8 mouse cellular contexts compared by ENCODE assay signal in the genomic region with DNA sequence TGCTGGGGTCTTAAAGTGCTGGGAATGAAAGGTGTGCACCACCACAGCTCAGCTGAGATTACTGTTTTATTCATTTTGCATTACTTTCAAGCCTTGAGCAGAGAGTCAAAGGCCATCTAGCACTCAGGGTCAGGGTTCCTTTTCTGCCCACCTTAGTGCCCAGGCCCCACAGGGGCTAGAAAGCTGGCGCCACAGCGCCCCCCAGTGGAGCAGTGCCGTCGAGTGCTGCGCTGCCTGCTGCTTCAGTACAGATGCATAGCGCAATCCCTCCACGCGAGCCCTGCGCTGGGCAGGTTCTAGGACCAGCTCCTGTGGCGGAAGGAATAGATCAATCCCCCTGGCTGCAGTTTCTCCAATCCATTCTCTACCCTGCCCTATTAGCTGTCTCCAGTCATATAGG. TPM values are rescaled to one million over a fixed set of nuclear protein-coding genes. Genes with fewer than 3 reads are reported as not detected.
A peak's percentile ranks its signal among the peaks of the same experiment; 100 is the strongest.
DNase-seq lines count a peak whose midpoint lies in the region; ATAC-seq and TF ChIP-seq lines count a peak whose summit lies in the region.

No protein-coding gene starts in this region.

- peak overlapping the region; percentile 27 for H3K4me3 ChIP-seq in forebrain, embryonic 11.5 days (ENCODE audit: low read depth, low read length)
- no peak overlapping the region for H3K4me3 ChIP-seq in intestine, postnatal 0 days (ENCODE audit: low read depth, low read length)

- H3K9ac ChIP-seq in forebrain, embryonic 11.5 days (ENCODE audit: low read length) = peak overlapping the region; percentile 2; the same call in 1 of the 2 replicates
- H3K9ac ChIP-seq in intestine, postnatal 0 days (ENCODE audit: low read depth, low read length) = no peak overlapping the region

- H3K4me2 ChIP-seq in forebrain, embryonic 11.5 days (ENCODE audit: low read depth, low read length, severe bottlenecking) = peak overlapping the region; percentile 55
- H3K4me2 ChIP-seq in intestine, postnatal 0 days (replicated peaks; ENCODE audit: low read depth) = no peak overlapping the region

- peak; percentile 44 for DNase-seq in ovary, postnatal 14 days (ENCODE audit: low spot score)
- no peak for DNase-seq in ovary, postnatal 10 days (ENCODE audit: low spot score)
- peak; percentile 86 for DNase-seq in adrenal gland, postnatal 10 days
- peak; percentile 89 for DNase-seq in forebrain, embryonic 11.5 days (ENCODE audit: low spot score)
- DNase-seq in testis, postnatal 10 days (ENCODE audit: low spot score) = peak; percentile 89
- DNase-seq in urinary bladder, postnatal 4 days (ENCODE audit: low spot score in 2 of 2) = no peak

- no peaks in the 10 kb centered on the region for H3K36me3 ChIP-seq in forebrain, embryonic 11.5 days (ENCODE audit: control insufficient read depth, insufficient read depth, low read length)
- H3K36me3 ChIP-seq in intestine, postnatal 0 days (ENCODE audit: control insufficient read depth, insufficient read depth) = peaks cover 48% of the 10 kb centered on the region

- H3K9me3 ChIP-seq in forebrain, embryonic 11.5 days (ENCODE audit: control insufficient read depth, low read length) = no peaks in the 10 kb centered on the region
- no peaks in the 10 kb centered on the region for H3K9me3 ChIP-seq in intestine, postnatal 0 days (ENCODE audit: control insufficient read depth)

- no peaks in the 10 kb centered on the region for H3K4me1 ChIP-seq in forebrain, embryonic 11.5 days (replicated peaks; ENCODE audit: control insufficient read depth, insufficient read depth, low read length)
- no peaks in the 10 kb centered on the region for H3K4me1 ChIP-seq in intestine, postnatal 0 days (replicated peaks; ENCODE audit: control insufficient read depth, insufficient read depth, low read length)

- peak; percentile 76 for TF ChIP-seq CTCF in intestine, postnatal 0 days (IDR thresholded peaks at IDR 0.05; ENCODE audit: low read depth)

- 6% methylated on average over 10 of the region's 10 CpGs for WGBS in forebrain, embryonic 11.5 days
- WGBS in intestine, postnatal 0 days = 48% methylated on average over 10 of the region's 10 CpGs

- H3K27ac ChIP-seq in forebrain, embryonic 11.5 days (ENCODE audit: low read depth, low read length) = no peak overlapping the region
- no peak overlapping the region for H3K27ac ChIP-seq in intestine, postnatal 0 days (ENCODE audit: low read depth, low read length)

- H3K27me3 ChIP-seq in forebrain, embryonic 11.5 days (ENCODE audit: control insufficient read depth, insufficient read depth, low read length) = peaks cover 2% of the 10 kb centered on the region
- no peaks in the 10 kb centered on the region for H3K27me3 ChIP-seq in intestine, postnatal 0 days (replicated peaks; ENCODE audit: control insufficient read depth, insufficient read depth, low read length)

- peak; percentile 34 for ATAC-seq in forebrain, embryonic 11.5 days (replicated peaks; ENCODE audit: low FRiP score)
- no peak for ATAC-seq in intestine, postnatal 0 days
- peak; percentile 70 for ATAC-seq in megakaryocyte progenitor cell, adult 5-6 weeks (replicated peaks; ENCODE audit: poor library complexity)

RNA-seq across cellular contexts. Expression of a gene that starts 6.9 kb away (rescaled TPM):
- total RNA-seq in adrenal gland, postnatal 10 days (2021) = 1 to 10 TPM; 7.7 to 9.8 TPM
- polyA plus RNA-seq in forebrain, embryonic 11.5 days (2014; fragmentation: Nextera tagmentation; extraction: Ambion mirVana) = 20.6 and 22.9 TPM in 2 replicates
- 39.4 and 41.8 TPM in 2 replicates for polyA plus RNA-seq in intestine, postnatal 0 days (2015; fragmentation: Nextera tagmentation; extraction: Ambion mirVana)
- total RNA-seq in megakaryocyte progenitor cell, adult 5-6 weeks (2015) = 2.0 and 4.3 TPM in 2 replicates
- total RNA-seq in megakaryocyte progenitor cell, adult 5-6 weeks (2017) = 1.9 and 2.2 TPM in 2 replicates

RNA-seq across cellular contexts. Expression of a gene that starts 22.8 kb away (rescaled TPM):
- total RNA-seq in adrenal gland, postnatal 10 days (2021) = 10 to 100 TPM in 1 of 2 experiments, 1 to 10 TPM in 1; 8.2 to 12.0 TPM
- 2.2 and 2.4 TPM in 2 replicates for polyA plus RNA-seq in forebrain, embryonic 11.5 days (2014; fragmentation: Nextera tagmentation; extraction: Ambion mirVana)
- polyA plus RNA-seq in intestine, postnatal 0 days (2015; fragmentation: Nextera tagmentation; extraction: Ambion mirVana) = 1.0 and 1.3 TPM in 2 replicates
- total RNA-seq in megakaryocyte progenitor cell, adult 5-6 weeks (2015) = 20.1 and 24.1 TPM in 2 replicates
- total RNA-seq in megakaryocyte progenitor cell, adult 5-6 weeks (2017) = 10.3 and 19.3 TPM in 2 replicates

RNA-seq across cellular contexts. Expression of a gene that starts 25.1 kb away (rescaled TPM):
- 10 to 100 TPM; 64.3 to 66.0 TPM for total RNA-seq in adrenal gland, postnatal 10 days (2021)
- 149 and 164 TPM in 2 replicates for polyA plus RNA-seq in forebrain, embryonic 11.5 days (2014; fragmentation: Nextera tagmentation; extraction: Ambion mirVana)
- polyA plus RNA-seq in intestine, postnatal 0 days (2015; fragmentation: Nextera tagmentation; extraction: Ambion mirVana) = 122 and 124 TPM in 2 replicates
- total RNA-seq in megakaryocyte progenitor cell, adult 5-6 weeks (2015) = 98.7 and 112 TPM in 2 replicates
- total RNA-seq in megakaryocyte progenitor cell, adult 5-6 weeks (2017) = 75.3 and 92.6 TPM in 2 replicates

Comparison
In these comparisons a context has a peak if more than half of its experiments do, and no peak if none do; other contexts are left out.
1. DNase-seq: peak in ovary, postnatal 14 days (single experiment), adrenal gland, postnatal 10 days (single experiment), forebrain, embryonic 11.5 days (single experiment) and testis, postnatal 10 days (single experiment); none in ovary, postnatal 10 days (single experiment) and urinary bladder, postnatal 4 days (0 of 2).